Mouse (Mus musculus) common myeloid progenitor, adult 5-6 weeks (primary cell): ENCODE measurements around the gene Sigmar1. TPM values are rescaled to one million over a fixed set of nuclear protein-coding genes. Genes with fewer than 3 reads are reported as not detected.
A peak's percentile ranks its signal among the peaks of the same experiment; 100 is the strongest.
"Not testable (repeated sequence)": the region's sequence is repeated elsewhere in the genome, so short reads cannot be mapped to it uniquely, and the experiment has no call there.

ENCODE experiments used
- ATAC-seq: replicated peaks from 2 replicates; pipeline ENCODE4 v1.8.0; 2016; ENCODE audit warnings: low read depth, mild to moderate bottlenecking, moderate TSS enrichment, inconsistent platforms; ENCODE audit not compliant: poor library complexity, severe bottlenecking
- total RNA-seq: library from RNA; stranded (forward); fragments of 200-1000, 187-1606 nt; gene quantifications from 2 replicates; pipeline ENCODE4 v1.2.3, GENCODE M21; 2017

Gene Sigmar1
- total RNA-seq, result 61.0 and 86.9 TPM in 2 replicates

DNA sequence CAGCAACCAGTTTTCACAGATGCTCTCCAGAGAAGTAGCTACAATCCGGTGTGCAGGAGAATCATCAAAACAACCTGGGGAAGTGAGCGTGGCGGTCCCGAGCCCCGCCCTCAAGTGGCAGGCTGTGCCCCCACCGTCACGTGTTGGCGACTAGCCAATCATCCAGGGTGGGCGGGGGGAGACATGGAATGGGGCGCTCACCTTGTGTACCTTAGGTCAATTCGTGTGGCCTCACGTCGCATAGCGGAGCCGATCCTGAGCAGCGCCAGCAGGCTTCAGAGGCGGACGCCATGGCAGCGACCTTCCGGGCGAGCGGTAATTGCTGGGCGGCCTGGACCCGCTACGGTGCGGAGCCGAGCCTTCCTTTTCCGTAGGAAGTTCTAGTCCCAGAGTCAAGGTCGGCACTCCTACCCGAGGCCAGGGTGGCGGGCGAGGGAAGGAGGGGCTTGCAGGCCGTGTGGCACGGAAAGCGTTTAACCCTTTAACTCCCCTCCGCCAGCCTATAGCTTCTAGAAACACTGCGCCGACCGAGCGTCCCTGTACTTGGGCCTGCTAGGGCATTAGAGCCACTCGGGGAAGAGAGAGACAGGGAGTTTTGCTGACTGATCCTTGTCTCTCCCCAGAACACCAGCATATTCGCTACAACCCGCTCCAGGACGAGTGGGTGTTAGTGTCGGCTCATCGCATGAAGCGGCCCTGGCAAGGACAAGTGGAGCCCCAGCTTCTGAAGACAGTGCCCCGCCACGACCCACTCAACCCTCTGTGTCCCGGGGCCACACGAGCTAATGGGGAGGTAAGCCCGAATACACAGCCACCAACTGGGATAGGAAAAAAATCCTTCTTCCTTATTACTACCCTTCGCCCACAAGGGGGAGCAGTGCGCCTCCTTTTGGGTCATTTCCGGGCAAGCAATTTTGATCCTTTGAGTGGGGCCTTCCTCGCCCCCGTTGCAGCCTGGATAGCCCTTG is at the start of gene Sigmar1:
TSS of gene Sigmar1 (minus strand) at position 820 of the 968 bp plus-strand sequence.
- peak; percentile 62 for ATAC-seq

DNA sequence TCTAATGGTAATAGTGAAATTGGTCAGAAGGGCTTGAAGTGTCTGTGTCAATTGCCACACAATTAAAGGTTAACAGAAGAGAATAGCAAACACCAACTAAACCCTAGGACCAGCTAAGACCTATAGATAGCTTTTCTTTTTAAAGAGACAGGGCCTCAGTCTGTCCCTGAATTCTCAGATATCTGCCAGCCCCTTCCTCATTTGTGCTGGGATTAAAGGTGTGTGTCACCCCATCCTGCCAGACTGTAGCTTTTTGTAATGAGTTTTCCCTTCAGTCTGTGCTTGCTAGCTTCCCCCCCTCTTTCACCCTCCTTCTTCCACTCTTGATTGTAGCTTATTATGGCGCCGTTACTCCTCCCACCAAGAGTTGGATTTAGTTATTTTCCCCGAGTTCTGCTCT is 27.2 kb upstream of the Sigmar1 start:
- ATAC-seq, result not testable (repeated sequence)

DNA sequence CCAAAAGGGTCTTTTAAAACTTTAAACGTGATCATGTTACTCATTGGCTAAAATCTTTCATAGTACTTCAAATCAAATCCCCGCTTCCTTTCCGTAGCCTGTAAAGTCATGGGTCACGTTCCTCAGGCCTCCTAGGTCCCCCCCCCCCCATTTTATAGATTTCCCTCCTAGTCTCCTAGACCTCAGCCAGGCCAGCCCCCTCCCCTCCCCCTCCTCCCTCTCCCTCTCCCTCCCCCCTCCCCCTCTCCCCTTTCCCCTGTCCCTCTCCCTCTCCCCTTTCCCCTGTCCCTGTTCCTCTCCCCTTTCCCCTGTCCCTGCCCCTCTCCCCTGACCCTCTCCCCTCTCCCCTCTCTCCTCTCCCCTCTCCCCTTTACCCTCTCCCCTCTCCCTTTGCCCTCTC is 26.8 kb upstream of the Sigmar1 start:
- ATAC-seq, result not testable (repeated sequence)

DNA sequence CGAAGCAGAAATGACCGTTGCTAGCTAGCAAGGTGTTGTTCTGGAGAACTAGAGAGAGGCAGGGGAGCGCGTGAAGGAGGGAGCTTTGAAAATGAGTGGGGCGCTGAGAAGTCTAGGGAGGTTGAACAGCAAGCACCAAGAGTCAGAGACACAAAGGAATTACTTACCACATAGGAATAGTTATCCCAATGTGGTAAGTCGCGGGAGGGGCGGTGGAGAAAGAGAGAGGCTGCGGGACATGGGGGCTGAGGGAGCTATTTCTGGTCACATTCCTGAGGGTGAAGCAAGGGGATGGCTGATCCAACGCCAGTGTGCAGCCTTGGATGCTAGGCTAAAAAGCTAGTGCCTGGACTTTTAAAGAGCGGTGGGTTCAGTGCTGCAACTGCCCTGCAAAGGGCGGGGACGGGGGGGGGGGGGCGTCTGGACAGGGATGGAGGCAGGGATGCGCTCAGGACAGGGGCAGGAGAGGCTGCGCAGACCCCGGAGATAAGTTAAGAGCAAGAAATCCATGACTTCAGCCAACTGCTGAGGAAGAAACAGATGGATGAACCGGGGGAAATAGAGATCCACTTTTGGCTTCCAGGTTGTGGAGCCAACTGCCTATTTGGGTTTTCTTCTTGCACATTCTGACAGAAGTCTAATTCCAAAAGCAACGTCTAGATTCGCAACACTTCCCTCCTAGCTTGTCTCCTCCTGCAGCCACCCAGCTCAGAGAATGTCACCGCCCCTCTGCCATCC is 26.0 kb upstream of the Sigmar1 start:
- not testable (repeated sequence) for ATAC-seq

DNA sequence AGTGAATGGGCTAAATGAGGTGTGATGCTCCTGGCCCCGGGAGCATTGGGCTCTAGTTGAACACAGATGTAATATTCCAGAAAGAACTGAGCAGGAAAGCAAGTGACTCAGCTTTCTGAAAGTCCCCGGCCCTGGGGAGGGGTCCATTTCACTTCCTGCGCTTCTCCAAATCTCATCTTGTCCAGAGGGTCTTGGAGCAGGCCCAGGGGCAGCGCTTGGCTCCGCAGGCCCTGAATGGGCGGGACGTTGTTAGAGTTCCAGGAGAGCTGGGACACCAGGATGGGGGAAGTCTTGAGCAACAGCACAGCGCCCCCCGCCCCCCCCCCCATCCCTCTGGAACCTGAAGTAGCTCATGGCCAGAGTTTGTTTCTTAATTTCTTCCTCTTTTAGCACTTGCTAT is 25.3 kb upstream of the Sigmar1 start:
- ATAC-seq, result not testable (repeated sequence)

DNA sequence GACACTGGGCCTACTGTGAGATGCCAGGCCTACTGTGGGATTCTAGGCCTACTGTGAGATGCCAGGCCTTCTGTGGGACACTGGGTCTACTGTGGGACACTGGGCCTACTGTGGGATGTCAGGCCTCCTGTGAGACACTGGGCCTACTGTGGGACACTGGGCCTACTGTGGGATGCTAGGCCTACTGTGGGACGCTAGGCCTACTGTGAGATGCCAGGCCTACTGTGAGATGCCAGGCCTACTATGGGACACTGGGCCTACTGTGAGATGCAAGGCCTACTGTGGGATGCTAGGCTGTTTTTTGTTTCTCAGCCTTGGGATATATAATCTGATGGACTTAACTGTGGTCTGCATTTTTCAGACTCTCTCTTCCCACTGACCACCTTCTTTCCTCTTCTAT is 19.9 kb upstream of the Sigmar1 start:
- ATAC-seq, result not testable (repeated sequence)

DNA sequence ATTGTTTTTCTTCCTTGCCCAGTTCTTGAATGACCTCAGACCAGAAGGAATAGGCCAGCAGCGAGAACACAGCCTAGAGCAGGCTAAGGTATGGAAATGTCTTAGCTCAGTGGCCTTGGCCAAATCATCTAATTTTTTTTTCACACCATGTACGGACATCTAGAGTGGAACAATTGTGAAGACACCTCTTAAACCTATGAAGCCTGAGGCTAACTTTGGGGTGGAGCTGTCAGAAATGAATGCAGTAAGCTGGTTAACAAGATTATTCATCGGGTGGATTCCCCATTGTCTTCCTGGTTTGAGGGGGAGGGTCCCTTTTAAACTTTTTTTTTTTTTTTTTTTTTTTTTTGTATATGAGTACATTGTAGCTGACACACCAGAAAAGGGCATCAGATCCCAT is 18.5 kb upstream of the Sigmar1 start:
- not testable (repeated sequence) for ATAC-seq

DNA sequence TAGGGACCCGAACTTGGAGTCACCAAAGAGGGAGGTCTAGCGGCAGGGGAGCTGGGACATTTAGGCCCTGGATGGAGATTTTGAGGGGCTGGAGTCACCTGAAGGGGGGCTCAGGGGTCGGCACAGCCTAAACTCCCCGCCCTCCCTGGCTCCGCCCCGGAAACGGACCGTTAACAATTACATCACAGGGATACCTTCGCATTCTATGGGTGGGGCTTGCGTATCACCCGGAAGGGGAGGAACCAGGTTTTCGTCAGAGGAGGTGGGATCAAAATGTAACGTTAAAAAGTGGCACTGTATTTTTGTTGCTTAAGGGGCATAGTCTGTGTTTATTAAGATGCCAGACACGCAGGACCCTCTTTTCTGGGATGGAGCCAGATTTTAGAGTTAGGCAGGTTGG is 18.0 kb upstream of the Sigmar1 start, which contains the start of gene Ccl27a:
TSS of gene Ccl27a (minus strand) at position 246 of the 400 bp plus-strand sequence.
- ATAC-seq, result peak; percentile 62; the same call in 1 of the 2 replicates

DNA sequence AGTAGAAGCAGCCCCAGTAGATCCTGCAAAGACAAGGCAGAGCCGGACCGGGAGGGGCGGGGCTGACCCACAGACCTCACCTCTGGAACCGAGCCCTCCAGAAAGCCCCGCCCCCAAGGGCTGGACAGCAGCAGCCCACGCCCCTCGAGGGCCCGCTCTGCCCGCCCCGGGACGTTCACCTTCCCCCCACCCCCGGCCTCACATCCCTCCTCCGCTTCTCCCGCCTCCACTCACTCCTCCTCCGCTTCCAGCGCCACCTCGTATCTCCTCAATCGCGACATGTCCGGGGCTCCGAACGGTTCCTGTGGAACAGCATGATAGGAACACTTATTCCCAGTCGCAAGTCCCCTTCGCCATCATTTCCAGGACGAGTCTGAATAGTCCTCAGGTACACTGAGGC is 17.5 kb upstream of the Sigmar1 start:
- ATAC-seq, result 0 out of 2 replicates have a peak, but pooled peaks have one; percentile 50

DNA sequence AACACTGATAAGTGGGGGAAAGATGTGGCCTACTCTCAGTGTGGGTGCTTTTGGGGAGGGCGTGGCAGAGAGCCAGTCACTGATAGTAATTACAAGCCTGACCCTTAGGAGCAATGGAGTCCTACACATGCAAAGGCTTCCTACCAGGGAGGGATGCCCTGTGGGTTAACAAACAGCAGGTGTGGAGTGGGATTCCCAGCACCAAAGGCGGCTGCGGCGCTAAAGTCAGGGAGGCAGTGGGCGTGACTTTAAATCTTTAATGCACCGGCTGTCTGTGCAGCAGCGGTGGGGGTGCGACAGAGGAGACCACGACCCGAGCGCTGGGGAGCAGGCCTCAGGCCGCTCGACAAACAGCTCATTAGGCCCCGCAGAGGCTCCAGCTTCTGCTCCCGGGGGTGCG is 17.0 kb upstream of the Sigmar1 start:
- not testable (repeated sequence) for ATAC-seq

DNA sequence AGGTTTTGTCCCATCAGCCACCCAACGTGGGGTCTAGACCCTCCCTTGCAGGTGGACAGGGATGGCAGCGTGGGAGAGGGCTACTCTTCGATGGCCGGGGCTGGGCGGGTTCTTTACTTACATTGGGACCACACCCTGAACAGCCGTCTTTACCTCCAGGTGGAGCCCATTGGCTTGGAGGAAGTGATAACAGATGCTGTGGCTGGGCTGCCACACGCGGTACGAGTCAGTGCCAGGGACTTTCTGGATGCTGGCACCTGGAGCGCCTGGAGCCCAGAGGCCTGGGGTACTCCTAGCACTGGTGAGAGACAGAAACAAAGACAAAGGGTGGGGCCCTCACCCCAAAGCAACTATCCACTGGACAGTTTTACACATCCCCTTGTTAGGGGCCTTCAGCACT is 11.3 kb upstream of the Sigmar1 start:
- not testable (repeated sequence) for ATAC-seq

DNA sequence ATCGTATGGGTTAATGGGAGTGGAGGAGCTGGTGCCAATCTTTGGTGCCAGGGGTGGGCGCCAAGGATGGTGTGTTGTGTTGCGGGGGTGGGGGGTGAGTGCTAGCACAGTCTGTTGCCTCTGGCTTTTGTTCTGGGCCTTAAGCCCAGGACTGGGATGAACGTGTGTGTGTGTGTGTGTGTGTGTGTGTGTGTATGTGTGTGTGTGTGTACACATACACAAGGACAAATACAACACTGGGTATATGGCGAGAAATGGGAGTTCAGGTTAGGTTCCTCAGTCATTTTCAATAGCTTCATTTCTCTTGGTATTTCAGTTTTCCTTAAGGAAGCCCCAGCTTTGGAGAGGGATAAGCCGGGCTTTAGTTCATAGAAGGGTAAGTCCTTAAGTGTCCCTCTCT is 7.2 kb upstream of the Sigmar1 start:
- not testable (repeated sequence) for ATAC-seq

DNA sequence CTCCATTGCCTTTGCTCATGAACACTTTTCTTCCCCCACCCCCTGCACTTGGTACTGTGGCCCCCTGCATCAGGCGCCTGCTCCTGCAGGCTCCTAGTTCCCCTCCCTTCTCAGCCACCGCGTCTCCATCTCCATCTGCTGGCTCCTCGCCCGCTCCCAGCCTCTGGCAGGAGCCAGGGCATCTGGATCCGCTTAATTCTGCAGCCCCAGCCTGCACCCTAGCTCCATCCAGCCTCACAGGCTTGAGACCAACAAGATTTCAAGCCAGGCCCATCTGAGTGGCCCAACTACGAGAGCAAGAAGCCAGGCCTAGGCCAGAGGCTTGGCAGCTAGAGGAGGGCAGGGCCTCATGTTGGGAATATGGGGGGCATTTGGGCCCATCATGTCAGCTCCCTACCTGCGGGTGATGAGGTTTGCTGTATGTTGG is 6.7 kb upstream of the Sigmar1 start:
- ATAC-seq, result not testable (repeated sequence)

DNA sequence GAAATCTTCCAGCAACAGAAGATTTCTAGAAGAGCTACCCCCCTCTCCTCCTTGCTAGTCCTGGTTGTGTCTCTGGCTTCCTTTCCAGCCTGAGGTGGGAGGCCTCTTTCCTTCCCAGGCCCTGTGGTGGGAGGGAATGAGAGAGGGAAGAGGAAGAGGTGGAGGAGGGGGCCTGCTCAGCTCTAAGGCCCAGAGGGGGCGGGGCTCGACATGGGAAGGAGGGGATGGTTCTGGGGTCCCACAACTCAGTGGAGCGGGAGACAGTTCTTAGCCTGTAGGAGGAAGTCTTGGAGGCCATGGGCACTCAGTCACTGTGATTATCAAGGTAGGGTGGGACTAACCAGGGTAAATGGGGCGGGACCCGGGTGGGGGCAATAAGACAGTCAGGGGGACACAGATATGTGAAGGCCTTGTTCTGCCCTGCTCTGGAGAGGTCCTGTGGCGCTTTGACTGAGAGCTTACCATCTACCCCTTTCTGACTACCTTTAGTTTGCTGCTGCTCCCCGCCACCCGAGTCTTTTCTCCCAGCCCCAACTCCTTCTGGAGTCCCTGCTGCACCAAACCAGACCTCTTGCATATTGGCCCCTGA is 6.2 kb upstream of the Sigmar1 start:
- ATAC-seq, result no peak

DNA sequence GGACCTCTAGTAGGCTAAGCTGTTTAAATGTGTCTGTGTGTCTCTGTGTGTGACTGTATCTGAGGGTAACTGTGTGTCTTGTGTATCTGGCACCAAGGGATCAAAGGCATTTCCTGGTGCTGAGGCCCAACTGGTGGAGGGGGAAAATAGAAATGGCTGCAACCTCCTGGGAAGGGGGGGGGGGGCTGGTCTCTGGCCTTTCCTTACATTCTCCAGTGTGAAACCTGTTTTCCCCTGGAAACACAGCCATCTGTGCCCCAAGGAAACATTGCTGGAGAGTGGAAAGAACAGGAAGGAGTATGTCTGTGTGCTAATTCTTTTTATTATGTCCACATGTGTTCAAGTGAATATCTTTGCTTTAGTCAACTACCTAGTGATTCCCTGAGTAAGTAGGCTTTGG is 5.7 kb upstream of the Sigmar1 start:
- ATAC-seq, result no peak

DNA sequence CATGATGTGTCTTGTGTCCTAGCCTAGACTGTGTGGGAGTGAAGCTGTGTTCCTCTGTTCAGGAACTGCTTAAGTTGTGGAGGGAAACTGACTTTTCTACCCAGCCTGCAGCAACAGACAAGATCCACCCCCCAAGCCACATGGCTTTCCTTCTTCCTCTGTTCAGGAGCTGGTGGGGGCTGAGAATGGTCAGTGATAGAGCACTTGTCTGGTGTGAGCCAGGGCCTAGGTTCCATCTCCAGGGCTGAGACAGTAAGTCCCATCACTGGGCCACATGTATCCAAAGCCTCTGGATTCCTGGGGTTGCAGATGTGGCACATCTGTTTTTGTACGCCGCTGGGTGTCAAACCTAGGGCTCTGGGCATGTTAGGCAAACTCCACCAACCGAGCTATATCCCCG is 5.0 kb upstream of the Sigmar1 start:
- no peak for ATAC-seq

DNA sequence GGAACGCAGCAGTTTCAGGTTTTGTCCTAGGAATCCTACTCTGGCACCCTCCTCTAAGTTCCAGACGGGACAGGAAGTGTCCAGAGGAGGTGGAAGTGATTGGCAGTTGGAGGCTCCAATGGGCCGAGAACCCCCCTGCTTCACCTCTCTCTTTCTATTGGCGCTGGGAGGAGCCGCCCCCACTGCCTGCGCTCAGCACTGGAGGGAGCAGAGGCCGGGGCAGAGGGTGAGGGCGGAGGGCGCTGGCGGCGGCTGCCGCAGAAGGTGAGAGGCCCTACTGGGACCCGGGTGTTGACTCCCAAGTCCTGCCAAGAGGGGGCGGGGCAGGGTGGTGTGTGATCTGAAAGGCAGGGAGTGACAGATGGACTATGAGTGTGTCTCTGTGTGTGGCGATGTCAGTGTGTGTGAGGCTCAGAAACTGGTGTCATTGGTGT is 4.3 kb upstream of the Sigmar1 start:
- peak; percentile 72 for ATAC-seq

DNA sequence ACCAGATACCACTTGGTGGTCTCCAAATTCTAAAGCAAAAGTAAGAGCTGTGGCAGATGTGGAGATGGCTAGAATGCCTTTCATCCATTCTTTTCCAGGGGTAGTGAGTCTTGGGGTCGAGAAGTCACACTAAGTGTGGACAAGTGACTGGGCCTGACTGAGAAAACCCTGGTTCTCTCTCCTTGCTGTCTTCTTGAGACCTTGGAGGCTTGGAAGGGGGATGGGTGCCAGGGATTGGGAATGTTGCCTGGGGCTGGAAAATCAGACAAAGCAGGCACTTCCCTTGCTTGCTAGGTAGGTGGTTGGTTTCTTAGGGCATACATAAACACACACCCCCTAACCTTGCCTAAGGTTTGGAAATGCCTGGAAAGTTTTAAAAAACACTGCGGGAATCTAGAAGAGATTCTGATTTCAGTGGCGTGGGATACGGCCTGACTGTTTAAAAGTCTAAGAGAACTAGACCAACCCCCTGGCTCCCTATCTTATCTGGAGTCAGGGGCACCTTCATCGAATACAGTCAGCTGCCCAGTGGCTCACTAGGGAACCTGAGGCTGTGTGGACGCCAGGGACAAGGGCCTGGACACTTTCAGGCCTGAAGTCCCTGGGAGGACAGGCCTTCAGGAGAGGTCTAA is 3.8 kb upstream of the Sigmar1 start:
- no peak for ATAC-seq

DNA sequence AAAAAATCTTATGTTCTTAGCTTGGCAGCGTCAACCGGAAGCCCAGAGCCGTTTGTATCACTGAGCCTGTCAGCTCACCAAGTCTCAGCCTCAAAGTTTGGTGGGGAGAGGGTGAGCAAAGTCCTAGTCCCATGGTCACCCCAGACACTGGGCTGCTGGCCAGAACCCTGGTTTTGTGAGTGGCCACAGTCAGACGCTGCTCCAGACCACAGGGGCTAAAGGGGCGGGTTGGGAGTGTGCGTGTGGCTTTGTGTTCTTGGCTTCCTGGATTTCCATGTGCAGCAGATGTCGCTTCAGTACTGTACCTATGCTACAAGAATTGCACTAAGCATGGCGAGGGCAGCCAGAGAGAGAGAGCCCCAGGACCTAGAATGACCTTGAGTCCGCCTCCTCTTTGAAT is 3.2 kb upstream of the Sigmar1 start:
- peak; percentile 3 for ATAC-seq

DNA sequence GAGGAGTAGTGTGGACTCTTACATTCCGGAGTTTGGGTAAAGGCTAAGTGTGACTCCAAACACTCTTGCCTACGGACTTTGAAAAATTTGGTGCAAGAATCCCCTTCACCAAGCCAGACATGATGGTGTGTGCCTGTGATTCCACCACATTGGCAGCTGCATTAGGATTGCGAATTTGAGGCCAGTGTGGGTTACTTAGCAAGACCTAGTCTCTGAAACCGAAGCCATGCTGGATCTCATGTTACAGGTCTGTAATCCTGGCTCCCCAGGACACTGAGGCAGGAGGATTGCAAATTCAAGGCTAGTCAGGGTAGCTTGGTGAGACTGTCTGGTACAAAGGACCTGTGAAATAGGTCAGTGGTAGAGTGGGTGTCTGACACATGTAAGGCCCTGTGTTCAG is 2.7 kb upstream of the Sigmar1 start:
- ATAC-seq, result no peak
